Mouse (Mus musculus) monocyte, adult 5-6 weeks (primary cell): Measurements from ENCODE around the gene Cand2. TPM values are rescaled to one million over a fixed set of nuclear protein-coding genes. Genes with fewer than 3 reads are reported as not detected.
A peak's percentile ranks its signal among the peaks of the same experiment; 100 is the strongest.

Experiments used
- ATAC-seq: fragments of 153-309, 156-312 bp; replicated peaks from 2 replicates; pipeline ENCODE4 v1.8.0; 2017; ENCODE audit warnings: mild to moderate bottlenecking; ENCODE audit not compliant: low TSS enrichment, insufficient number of reproducible peaks, severe bottlenecking, poor library complexity, low FRiP score
- total RNA-seq: library from RNA; stranded (forward); fragments of 200-1000, 200-491, 200-594 nt; gene quantifications from 3 replicates; pipeline ENCODE4 v1.2.3, GENCODE M21; 2017

The Cand2 gene
- total RNA-seq: 0.10 to 0.53 TPM (median 0.19 TPM) in 3 replicates

DNA sequence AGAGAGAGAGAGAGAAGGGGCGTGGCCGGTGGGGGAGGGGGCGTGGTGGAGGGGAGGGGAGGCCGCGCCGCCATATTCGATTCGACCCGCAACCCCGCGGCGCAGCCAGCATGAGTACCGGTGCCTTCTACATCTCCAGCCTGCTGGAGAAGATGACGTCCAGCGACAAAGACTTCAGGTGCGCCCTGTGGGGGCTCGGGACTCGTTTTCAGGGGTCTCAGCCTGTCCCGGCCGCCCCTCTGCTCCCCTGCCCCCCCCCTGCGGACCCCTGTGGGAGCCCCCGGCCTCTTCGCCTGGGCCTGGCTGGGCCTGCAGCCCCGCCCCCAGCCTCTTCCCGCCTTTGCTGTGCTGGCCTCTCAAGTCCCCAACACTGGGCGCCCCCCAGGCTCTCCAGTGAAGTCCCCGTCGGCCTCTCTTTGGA lies at the start of gene Cand2:
Gene Cand2 (plus strand): TSS at position 38 of the 421 bp plus-strand sequence.
- ATAC-seq: 0 out of 2 replicates have a peak, but pooled peaks have one; percentile 34

DNA sequence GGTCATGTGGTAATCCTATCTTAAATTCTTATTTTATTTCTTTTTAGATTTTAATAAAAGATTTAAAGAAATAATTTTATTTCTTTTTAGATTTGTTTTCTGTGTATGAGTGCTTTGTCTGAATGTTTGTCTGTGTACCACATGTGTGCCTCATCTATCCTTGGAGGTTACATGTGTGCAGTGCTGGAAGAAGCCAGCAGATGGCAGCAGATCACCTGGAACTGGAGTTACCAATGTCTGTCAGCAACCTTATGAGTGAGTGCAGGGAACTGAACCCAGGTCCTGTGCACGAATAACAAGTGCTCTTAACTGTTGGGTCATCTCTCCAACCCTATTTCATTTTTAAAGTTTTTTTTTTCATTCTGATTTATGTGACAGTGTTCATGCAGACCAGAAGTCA lies 47.2 kb upstream of the Cand2 start:
- no peak for ATAC-seq

DNA sequence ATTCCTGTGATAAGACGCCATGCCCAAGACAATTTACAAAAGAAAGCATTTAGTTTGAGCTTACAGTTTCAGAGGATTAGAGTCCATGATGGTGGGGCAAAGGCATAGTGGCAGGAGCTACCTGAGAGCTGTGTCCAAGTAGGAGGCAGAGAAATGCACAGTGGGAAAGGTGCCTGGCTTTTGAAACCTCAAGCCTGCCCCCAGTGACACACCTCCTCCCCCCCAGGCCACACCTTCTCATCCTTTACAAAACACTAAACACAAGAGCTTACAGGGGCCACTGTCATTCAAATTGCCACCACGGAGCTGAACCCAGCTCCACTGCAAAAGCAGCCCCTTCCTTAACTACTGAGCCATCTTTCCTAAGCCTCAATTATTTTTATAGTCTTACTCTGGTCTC lies 46.8 kb upstream of the Cand2 start:
- no peak for ATAC-seq

DNA sequence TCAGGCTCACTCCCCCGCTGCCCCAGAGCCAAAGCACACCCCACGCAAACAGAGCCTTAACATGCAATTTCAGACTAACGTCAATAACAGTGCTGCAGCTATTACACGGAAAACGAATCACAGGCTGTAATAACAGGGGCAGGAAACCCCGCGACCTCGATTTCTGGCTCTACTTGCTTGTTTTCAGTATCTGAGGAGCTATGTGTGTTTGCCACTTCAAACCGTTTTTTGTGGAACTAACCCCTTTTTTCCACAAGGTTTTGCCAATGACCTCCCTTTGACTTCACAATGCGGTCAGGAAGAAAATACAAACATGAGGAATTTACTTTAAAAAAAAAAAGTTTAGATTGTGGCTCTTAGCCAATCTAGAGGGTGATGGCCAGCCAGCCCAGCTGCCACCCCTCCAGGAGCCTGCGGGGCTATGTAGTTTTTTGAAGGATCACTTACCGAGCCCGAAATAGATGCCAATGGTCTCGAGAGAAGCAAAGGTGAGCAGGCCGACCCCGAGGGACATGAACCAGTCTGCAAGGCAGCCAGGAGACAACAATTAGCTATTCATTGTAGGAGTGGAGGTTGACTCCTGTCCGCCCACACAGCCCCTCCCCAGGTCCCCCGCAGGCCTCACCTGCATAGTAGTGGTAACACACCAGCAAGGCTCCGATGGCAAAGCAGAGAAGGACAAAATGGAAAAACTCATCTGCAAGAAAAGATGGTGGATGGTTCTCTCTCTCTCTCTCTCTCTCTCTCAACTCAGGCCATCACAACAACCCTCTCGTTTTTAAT lies 43.6 kb upstream of the Cand2 start:
- no peak for ATAC-seq

DNA sequence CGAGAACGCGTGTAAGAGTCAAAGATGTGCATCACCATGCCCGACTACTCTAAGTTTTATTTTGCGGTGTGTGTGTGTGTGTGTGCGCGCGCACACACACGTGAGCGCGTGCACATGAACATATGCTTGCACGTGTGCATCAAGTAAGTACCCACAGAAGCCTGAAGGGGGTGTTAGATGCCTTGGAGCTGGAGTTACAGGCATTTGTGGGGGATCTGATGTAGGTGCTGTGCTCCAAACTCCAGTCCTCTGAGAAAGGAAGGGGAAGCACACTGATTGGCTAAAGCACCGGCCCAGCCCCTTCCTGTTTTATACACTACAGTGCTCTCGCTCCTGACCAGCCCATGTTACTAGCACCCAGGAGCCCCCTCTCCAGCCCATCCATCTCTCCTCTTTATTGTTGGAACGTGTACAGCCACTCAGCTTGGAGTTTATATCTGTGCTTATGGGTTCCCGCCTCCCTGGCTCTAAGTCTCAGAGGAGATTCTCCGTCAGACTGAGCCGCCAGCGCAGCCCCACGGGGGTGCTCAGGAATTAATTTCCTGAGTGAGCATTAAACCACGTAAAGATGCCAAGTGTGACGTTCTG lies 41.9 kb upstream of the Cand2 start:
- ATAC-seq: no peak

DNA sequence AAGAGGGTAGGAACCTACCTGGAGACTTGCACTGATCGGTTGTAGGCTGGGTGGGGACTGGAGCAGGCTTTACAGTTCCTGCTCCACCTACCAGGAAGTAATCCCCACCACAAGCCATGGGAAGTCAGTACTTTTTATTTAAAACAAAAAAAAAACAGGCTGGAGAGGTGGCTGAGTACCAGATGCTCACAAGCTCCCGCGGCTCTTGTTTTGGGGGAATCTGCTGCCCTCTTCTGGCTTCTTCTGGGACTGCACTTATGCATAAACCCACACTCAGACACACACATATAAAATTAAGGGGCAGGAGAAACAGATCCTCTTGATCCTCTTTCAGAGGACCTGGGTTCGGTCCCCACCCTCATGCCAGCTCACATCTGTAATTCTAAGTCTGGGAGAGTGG lies 39.4 kb upstream of the Cand2 start:
- ATAC-seq: no peak

DNA sequence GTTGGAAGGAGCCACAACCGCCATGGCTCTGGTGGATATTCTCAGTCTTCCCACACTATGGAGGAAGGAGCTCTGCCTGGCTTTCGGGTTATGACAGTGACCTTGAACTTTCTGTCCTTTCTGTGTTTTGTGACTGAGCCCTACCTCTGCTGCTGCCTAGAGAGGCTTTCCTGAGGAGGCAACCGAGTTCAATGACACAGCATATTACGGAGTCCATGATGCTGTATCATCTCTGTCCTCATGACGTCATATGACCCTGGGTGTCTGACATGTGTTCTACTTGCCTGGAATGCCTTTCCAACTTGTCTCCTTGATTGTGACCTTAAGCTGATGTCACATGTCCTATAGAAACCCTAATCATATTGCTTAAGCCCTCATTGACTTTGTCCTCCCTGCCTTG lies 35.3 kb upstream of the Cand2 start:
- ATAC-seq: no peak

DNA sequence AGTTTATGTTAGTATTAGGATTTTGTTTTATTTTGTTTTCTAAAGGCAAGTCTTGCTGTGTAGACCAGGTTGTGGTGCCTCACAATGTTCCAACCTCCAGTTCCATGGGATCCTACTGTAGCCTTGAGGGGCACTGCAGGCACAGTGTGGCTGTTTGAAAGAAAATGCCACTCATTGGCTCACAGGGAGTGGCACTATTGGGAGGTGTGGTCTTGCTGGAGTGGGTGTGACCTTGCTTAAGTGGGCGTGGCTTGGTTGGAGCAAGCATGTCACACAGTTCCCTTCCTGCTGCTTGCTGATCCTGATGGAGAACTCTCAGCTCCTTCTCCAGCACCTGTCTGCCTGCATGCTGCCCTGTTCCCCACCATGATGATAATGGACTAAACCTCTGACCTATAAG lies 30.8 kb upstream of the Cand2 start:
- ATAC-seq: no peak

DNA sequence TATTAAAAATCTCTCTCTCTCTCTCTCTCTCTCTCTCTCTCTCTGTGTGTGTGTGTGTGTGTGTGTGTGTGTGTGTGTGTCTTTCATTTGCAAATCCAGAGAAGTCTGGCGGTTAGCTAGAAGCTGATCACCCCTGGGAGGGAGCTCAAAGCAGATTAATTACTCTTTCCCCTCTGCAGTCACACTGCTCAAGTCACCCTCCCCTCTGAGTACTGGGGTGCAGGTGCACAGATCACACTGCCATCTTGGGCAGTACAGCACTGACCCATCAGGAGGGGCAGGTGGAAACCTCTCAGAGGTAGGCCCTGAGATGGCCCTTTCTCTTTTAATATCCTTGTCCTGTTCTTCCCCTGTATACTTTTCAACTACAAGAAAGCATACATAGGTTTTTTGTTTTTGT lies 28.0 kb upstream of the Cand2 start:
- ATAC-seq: no peak

DNA sequence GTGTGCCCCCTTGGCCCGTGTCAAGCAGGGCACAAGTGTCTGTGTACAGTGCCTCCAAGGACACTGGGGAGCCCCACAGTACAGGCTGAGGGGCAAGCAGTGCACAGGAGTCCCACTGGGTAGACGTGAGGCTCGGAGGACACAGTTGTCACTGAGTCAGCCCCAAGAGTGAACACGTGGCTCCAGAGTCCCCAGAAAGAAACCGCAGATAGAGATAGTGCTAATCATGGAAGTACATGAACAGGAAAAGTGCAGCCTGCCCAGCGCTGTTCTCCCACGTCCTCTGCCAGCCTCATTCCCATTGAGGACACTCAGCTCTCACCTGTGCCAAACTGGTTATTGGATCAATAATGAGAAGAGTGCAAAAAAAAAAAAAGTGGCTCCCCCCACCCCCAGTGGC lies 18.8 kb upstream of the Cand2 start:
- no peak for ATAC-seq

DNA sequence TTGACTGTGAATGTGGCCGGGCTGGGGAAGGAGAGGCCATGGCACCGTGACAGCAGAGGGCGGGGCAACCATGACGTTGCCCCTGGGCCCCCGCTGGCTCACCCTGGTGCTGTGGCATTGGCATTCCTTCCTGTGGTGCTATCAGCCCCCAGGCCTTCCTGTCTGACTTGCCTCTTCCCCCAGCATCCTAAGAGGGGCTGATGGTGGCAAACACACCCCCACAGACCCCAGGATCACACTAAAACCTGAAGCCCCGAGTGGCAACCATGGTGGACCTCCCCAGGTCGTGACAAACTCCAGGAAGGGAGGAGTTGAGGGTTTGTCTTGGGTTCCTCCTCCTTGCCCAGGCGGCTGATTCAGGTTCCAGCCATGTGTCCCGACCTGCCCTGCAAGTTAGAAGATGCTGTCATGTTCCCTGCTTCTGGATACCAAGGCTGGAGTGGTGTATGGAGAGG lies 15.3 kb upstream of the Cand2 start:
- ATAC-seq: 0 out of 2 replicates have a peak, but pooled peaks have one; percentile 16

DNA sequence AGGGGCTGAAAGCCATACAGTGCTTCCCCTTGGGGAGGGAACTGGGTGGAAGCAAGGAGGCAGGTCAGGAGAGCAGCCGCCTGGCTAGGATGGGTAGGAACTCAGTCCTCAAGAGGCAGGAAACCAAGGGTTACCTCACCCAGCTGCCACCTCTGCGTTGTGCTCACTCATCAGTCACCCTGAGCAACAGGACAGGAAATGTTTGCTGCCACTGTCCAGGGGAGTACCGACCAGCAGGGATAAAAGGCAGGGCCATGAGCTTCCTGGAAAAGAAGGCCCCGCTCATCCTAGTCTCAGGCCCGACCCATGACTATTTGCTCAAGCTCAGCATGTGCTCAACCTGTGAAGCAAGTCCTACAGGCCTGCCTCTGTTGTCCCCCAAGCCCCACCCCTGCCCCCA lies 14.9 kb upstream of the Cand2 start:
- peak; percentile 32; the same call in 1 of the 2 replicates for ATAC-seq

DNA sequence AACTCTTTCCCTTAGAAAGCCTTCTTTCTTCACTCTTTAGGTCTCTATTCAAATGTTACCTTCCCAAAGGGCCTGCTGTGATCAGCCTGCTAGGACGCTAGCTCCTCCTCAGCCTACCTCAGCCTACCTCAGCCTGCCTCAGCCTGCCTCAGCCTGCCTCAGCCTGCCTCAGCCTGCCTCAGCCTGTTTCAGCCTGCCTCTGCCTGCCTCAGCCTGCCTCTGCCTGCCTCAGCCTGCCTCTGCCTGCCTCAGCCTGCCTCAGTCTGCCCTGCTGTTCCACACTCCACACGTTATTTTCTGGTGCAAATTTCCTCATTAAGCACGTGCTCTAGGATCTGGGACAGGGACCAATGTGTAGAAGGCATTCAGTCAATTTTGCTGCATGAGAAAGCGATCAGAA lies 14.2 kb upstream of the Cand2 start:
- no peak for ATAC-seq

DNA sequence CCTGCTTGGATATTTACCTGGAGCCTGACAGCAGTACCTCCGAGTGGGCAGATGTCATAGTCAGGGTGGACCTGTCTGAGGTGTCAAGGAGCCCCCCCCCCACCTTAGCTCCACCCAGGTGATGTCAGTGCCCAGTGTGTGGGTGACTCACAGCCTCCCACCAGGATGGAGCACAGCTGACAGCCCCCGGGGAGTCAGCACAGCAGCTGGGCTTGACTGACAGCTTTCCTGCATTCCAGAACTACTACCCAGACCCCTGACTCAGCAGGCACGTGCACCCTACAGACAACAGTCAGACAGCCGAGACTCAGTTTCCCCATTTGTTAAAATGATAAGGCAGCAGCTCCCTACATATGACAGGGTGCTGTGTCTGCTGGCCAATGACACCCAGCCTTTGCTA lies 13.4 kb upstream of the Cand2 start:
- ATAC-seq: no peak

DNA sequence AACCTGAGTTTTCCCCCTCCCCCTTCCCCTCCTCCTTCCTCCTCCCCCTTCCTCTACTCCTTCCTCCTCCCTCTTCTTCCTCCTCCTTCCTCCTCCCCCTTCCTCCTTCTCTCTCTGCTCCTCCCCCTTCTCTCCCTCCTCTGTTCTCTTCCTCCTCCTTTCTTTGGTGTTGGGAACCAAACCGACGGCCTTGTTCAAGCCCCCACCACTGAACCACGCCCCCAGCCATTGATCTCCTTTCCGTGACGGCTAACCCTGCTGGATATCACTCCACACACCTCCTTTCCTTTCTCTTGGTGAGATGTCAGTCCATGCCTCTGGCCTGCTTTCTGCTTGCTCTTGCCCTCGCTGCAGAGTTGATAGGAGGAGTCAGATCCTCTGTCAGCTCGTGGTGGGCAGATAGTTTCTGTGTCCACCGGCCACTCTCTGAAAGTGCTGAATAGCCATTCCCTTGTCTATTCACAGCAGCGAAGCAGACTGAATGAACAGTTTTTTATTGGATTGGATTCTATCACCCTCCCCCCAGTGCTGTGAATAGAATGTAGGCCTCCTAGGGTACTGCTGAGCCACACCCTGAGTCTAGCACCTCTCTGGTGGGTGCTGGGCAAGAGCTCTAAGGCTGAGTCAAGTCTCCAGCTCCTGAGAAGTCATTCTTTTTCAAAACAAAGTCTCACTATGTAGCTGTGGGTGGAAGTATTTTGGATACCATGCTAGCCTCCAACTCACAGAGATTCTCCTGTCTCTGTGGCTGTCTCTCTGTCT lies 12.2 kb upstream of the Cand2 start, which contains the start of gene Tmem40:
Gene Tmem40 (minus strand): TSS at position 416 of the 762 bp plus-strand sequence.
- ATAC-seq: no peak; the same call in 1 of the 2 replicates

DNA sequence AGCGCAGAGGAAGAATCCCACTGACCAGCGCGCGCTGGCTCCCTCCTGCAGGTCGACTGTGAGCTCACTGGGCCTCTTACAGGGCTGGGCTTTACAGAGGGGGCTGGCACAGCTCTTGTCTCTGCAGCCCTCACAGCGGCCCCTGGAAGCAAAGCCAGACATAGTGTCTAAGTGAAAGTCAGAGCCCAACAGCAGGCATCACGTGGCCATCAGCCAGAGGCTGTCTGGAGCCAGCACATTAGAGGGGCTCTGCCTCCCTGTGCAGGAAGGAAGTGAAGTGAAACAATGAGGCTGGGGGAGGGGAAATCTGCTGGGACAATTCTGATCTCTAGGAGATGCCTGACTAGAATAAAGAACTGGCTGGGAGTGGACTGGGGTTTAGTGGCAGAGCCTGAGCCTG lies 10.2 kb upstream of the Cand2 start:
- ATAC-seq: no peak

DNA sequence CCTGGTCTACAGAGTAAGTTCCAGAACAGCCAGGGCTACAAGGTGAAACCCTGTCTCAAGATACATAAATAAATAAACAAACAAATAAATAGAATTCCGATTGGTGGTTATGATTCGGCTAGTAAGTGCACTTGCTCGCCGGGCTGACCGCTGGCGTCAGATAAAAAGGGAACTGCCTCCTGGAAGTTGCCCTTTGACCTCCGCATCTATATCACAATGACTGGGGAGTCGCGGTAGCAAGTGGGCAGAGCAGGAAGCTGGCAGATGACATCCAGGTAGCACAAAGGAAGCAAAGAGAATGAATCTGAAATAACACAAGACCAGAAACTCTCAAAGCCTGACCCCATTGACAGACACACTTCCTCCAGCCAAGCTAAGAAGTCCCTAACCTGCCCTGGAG lies 7.0 kb upstream of the Cand2 start:
- ATAC-seq: peak; percentile 63; the same call in 1 of the 2 replicates

DNA sequence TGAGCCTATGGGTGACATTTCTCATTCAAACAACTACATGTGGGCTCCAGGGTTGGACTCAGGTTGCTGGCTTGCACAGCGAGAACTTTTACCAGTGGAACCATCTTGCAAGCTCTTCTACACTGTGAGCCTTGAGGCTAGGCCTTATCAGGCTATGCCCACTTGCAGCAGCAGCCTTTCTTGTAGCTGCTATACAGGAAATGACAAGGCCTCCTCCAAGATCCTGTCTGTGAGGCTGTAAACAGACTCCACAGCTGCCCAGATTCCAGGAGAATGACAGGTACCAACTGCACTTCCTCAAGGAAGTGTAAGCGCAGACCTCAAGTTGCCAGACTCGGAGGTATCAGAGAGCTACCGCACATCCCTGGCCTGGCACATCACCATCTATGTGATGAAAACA lies 6.1 kb upstream of the Cand2 start:
- no peak for ATAC-seq

DNA sequence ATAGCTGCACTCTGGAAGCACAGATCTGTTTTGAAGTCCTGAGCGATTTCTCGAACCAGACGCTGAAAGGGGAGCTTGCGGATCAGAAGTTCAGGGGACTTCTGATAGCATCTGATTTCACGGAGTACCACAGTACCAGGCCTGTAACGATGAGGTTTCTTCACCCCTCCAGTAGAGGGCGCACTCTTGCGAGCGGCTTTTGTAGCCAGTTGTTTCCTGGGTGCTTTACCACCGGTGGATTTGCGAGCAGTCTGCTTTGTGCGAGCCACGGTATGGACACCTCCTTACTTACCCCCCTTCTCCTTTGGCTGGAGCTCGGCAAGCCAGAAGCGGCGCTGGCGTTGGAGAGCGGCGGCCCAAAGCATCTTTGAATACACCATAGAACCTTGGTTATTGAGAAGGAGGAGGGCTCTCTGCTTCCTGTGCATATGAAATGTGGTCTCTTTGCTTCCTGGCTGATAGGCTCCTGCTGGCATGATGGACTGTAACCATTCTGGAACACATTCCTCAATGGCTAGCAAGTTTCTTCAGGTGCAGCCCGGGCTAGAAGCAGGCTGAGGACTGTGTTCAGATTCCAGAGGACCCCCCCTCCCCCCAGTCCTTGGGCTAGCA lies 4.2 kb upstream of the Cand2 start:
- no peak for ATAC-seq
